Mouse (Mus musculus): Measurements from ENCODE around the gene Ksr1. TPM values are rescaled to one million over a fixed set of nuclear protein-coding genes. Genes with fewer than 3 reads are reported as not detected.

Ksr1 gene
- total and polyA plus RNA-seq, 3 experiments = 5.1 to 7.0 (median 6.7) TPM

DNA sequence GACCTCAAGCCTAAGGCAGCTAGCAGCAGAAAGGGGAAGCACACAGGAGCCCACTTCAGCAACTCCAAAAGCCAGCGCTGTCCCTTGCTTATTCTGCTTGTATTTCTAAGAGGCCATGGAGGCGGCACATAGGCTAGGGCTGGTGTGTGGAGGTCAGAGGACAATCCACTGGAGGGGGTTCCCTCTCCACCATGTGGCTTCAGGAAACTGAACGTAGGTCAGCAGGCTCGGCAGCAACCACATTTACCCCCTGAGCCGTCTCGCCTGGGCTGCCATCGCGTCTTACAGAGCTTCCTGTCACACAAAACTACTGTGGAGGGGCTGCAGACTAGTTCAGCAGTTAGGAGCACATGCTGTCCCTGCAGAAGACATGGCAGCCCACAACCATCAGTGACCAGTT lies 20.4 kb downstream of the Ksr1 start:
- Histone ChIP-seq H3K9ac (ENCODE audit: low read depth, low read length) (no peak overlapping the region), H3K79me2 (replicated peaks; ENCODE audit: control insufficient read depth, insufficient read depth, low read length) (0 out of 2 replicates have a peak, but pooled peaks cover 1% of the 10 kb centered on the region), H3K36me3 (ENCODE audit: control insufficient read depth, insufficient read depth, low read length) (no peaks in the 10 kb centered on the region), H3K27me3 (ENCODE audit: control insufficient read depth, insufficient read depth, low read length) (no peaks in the 10 kb centered on the region), H3K27ac (no peak overlapping the region), H3K4me3 (no peak overlapping the region), H3K4me1 (ENCODE audit: control insufficient read depth, insufficient read depth, low read length) (peaks cover 26% of the 10 kb centered on the region)
- intact Hi-C loops (cut with DNase I) = no loop called here
- WGBS = 48% methylated on average over 8 of the region's 8 CpGs
- TF ChIP-seq CTCF (IDR thresholded peaks at IDR 0.05) (no peak), POLR2A (IDR thresholded peaks at IDR 0.05; ENCODE audit: insufficient read depth, low read depth, low read length) (no peak), EP300 (IDR thresholded peaks at IDR 0.05; ENCODE audit: insufficient read depth, low read depth, low read length) (no peak)
- no peak for DNase-seq

DNA sequence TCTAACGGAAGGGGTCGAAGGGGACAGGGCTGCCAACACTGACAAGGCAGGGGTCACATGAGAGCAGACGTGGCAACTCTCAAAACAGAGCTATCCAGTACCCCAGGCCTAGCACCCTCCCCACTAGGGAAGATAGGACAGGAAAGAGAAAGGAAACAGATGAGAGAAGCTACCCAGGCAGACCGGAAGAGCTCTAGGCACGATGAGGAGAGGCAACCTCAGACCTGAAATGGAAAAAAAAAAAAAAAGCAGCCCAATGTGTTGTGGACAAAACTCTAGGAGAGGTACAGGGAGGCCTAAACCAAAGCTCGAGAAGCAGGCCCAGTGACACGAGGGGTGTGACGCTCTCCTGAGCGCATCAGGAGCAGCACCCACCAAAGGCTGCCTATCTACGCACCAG lies 23.7 kb downstream of the Ksr1 start:
- 0 out of 2 replicates have a peak, but pooled peaks cover 1% of the 10 kb centered on the region for H3K79me2 ChIP-seq (replicated peaks; ENCODE audit: control insufficient read depth, insufficient read depth, low read length)
- no peaks in the 10 kb centered on the region for H3K36me3 ChIP-seq (ENCODE audit: control insufficient read depth, insufficient read depth, low read length)
- no peaks in the 10 kb centered on the region for H3K27me3 ChIP-seq (ENCODE audit: control insufficient read depth, insufficient read depth, low read length)
- peaks cover 23% of the 10 kb centered on the region for H3K4me1 ChIP-seq (ENCODE audit: control insufficient read depth, insufficient read depth, low read length)
- intact Hi-C loops (cut with DNase I) = no loop called here
- H3K4me3 ChIP-seq = no peak overlapping the region
- DNase-seq = no peak
- WGBS = 81% methylated on average over 10 of the region's 10 CpGs
- no peak overlapping the region for H3K9ac ChIP-seq (ENCODE audit: low read depth, low read length)
- no peak overlapping the region for H3K27ac ChIP-seq
- TF ChIP-seq POLR2A (IDR thresholded peaks at IDR 0.05; ENCODE audit: insufficient read depth, low read depth, low read length) (no peak), EP300 (IDR thresholded peaks at IDR 0.05; ENCODE audit: insufficient read depth, low read depth, low read length) (no peak)

DNA sequence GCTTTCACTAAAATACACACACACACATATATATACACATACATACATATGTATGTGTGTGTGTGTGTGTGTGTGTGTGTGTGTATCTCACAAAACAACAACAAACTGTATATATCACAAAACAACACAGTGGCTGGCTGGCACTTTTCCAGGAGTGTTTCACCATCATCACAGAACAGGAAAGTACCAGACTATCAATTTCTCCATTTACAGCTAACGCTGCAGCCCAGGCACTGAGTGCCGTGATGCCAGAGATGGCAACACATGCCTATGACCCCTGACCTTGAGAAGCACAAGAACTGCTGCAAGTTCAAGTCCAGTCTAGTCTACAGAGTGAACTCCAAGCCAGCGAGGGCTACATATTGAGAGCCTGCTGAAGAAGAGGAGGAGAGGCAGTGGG lies 26.1 kb downstream of the Ksr1 start:
- H3K4me3 ChIP-seq = no peak overlapping the region
- no peak overlapping the region for H3K9ac ChIP-seq (ENCODE audit: low read depth, low read length)
- 0 out of 2 replicates have a peak, but pooled peaks cover 1% of the 10 kb centered on the region for H3K79me2 ChIP-seq (replicated peaks; ENCODE audit: control insufficient read depth, insufficient read depth, low read length)
- no peaks in the 10 kb centered on the region for H3K36me3 ChIP-seq (ENCODE audit: control insufficient read depth, insufficient read depth, low read length)
- TF ChIP-seq POLR2A (IDR thresholded peaks at IDR 0.05; ENCODE audit: insufficient read depth, low read depth, low read length) (no peak), EP300 (IDR thresholded peaks at IDR 0.05; ENCODE audit: insufficient read depth, low read depth, low read length) (no peak), CTCF (IDR thresholded peaks at IDR 0.05) (no peak)
- WGBS = 66% methylated on average over 3 of the region's 3 CpGs
- DNase-seq = no peak
- H3K4me1 ChIP-seq (ENCODE audit: control insufficient read depth, insufficient read depth, low read length) = peaks cover 26% of the 10 kb centered on the region
- no peak overlapping the region for H3K27ac ChIP-seq
- no peaks in the 10 kb centered on the region for H3K27me3 ChIP-seq (ENCODE audit: control insufficient read depth, insufficient read depth, low read length)
- intact Hi-C loops (cut with DNase I) = no loop called here

DNA sequence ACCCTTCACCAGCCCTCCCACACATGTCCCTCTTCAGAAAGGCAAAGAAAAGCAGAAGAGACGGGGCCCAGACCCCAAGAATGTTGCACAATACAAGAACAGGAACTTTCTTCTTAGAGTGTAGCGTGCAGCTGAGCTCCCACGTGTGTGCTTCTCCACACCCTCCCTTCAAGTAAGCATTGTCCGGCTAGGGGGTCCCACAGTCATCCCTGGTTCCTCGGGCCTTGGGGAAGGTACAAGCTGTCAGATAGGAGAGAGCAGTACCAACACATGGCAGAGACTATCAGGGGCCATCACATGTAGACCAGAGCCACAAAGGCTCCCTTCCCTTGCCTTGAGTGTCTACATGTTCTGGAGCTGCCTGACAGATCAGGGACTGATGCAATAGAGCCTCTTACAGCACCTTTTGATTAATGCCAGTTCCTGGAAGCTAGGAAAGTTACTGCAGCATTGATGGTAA lies 27.3 kb downstream of the Ksr1 start:
- Histone ChIP-seq H3K27me3 (ENCODE audit: control insufficient read depth, insufficient read depth, low read length) (no peaks in the 10 kb centered on the region), H3K4me1 (ENCODE audit: control insufficient read depth, insufficient read depth, low read length) (peaks cover 26% of the 10 kb centered on the region), H3K36me3 (ENCODE audit: control insufficient read depth, insufficient read depth, low read length) (no peaks in the 10 kb centered on the region), H3K79me2 (replicated peaks; ENCODE audit: control insufficient read depth, insufficient read depth, low read length) (0 out of 2 replicates have a peak, but pooled peaks cover 1% of the 10 kb centered on the region), H3K27ac (no peak overlapping the region), H3K9ac (ENCODE audit: low read depth, low read length) (no peak overlapping the region), H3K4me3 (no peak overlapping the region)
- TF ChIP-seq POLR2A (IDR thresholded peaks at IDR 0.05; ENCODE audit: insufficient read depth, low read depth, low read length) (no peak), EP300 (IDR thresholded peaks at IDR 0.05; ENCODE audit: insufficient read depth, low read depth, low read length) (no peak), CTCF (IDR thresholded peaks at IDR 0.05) (no peak)
- no peak for DNase-seq
- intact Hi-C loops (cut with DNase I) = no loop called here
- WGBS = 48% methylated on average over 5 of the region's 5 CpGs

DNA sequence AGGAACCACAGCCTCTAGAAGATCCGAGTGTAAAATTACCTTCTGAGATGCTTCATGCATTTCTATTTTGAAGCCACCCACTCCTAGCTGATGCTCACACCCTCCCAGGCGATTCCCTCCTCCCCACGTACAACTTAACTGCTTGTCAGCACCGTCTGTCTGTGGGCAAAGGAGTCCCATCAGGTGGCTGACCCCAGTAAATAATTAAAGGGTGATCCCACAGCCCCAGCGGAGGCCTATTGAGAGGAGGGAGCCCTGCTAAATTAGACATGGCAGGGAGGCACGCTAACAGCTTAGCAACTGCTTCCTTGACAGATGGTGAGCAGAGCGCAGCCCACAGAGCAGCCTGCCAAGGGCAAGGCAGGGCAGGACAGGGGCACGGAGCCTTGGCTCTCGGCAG lies 29.5 kb downstream of the Ksr1 start:
- Histone ChIP-seq H3K4me1 (ENCODE audit: control insufficient read depth, insufficient read depth, low read length) (peaks cover 21% of the 10 kb centered on the region), H3K9ac (ENCODE audit: low read depth, low read length) (no peak overlapping the region), H3K36me3 (ENCODE audit: control insufficient read depth, insufficient read depth, low read length) (no peaks in the 10 kb centered on the region), H3K27me3 (ENCODE audit: control insufficient read depth, insufficient read depth, low read length) (no peaks in the 10 kb centered on the region), H3K4me3 (no peak overlapping the region), H3K27ac (no peak overlapping the region), H3K79me2 (replicated peaks; ENCODE audit: control insufficient read depth, insufficient read depth, low read length) (no peaks in the 10 kb centered on the region)
- 74% methylated on average over 9 of the region's 9 CpGs for WGBS
- no peak for DNase-seq
- intact Hi-C loops (cut with DNase I) = no loop called here
- TF ChIP-seq POLR2A (IDR thresholded peaks at IDR 0.05; ENCODE audit: insufficient read depth, low read depth, low read length) (no peak), CTCF (IDR thresholded peaks at IDR 0.05) (no peak), EP300 (IDR thresholded peaks at IDR 0.05; ENCODE audit: insufficient read depth, low read depth, low read length) (no peak)

DNA sequence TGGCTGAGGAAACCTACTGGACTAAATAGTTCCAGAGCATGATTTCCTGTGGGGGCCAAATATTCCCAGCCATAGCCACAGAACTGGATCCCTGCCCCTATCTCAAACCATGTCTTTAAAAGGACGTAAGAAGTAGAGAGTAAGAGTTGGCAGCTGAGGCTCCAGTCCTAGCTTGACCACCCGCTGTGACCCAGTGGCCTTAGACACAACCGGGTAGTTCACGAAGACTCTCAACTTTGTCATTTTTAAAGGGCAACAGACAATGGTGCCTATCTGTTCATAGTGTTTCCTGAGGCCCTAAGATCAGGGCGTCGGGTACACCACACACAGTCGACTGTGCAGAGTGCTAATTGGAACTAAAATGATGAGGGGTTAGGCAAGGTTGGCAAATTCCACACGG lies 30.5 kb downstream of the Ksr1 start:
- TF ChIP-seq POLR2A (IDR thresholded peaks at IDR 0.05; ENCODE audit: insufficient read depth, low read depth, low read length) = no peak
- TF ChIP-seq EP300 (IDR thresholded peaks at IDR 0.05; ENCODE audit: insufficient read depth, low read depth, low read length) = no peak
- no peak for TF ChIP-seq CTCF (IDR thresholded peaks at IDR 0.05)
- Histone ChIP-seq H3K4me3 (no peak overlapping the region), H3K27me3 (ENCODE audit: control insufficient read depth, insufficient read depth, low read length) (no peaks in the 10 kb centered on the region), H3K4me1 (ENCODE audit: control insufficient read depth, insufficient read depth, low read length) (peaks cover 16% of the 10 kb centered on the region), H3K79me2 (replicated peaks; ENCODE audit: control insufficient read depth, insufficient read depth, low read length) (no peaks in the 10 kb centered on the region), H3K27ac (no peak overlapping the region), H3K9ac (ENCODE audit: low read depth, low read length) (no peak overlapping the region), H3K36me3 (ENCODE audit: control insufficient read depth, insufficient read depth, low read length) (no peaks in the 10 kb centered on the region)
- 49% methylated on average over 8 of the region's 8 CpGs for WGBS
- DNase-seq = no peak
- intact Hi-C loops (cut with DNase I) = no loop called here

Measured in heart, adult 2 months (tissue).